Mouse (Mus musculus) ES-E14 (cell line): ENCODE measurements around the gene She.

Source experiments
- HCFC1 ChIP-seq: IDR thresholded peaks from 2 replicates; pipeline ENCODE4 v1.6.1; 2012; ENCODE audit warnings: low read length, inconsistent platforms, borderline replicate concordance; ENCODE audit not compliant: insufficient read depth
- ZNF384 ChIP-seq: IDR thresholded peaks from 2 replicates; pipeline ENCODE4 v1.6.1; 2012; ENCODE audit warnings: low read depth, low read length, inconsistent platforms

DNA sequence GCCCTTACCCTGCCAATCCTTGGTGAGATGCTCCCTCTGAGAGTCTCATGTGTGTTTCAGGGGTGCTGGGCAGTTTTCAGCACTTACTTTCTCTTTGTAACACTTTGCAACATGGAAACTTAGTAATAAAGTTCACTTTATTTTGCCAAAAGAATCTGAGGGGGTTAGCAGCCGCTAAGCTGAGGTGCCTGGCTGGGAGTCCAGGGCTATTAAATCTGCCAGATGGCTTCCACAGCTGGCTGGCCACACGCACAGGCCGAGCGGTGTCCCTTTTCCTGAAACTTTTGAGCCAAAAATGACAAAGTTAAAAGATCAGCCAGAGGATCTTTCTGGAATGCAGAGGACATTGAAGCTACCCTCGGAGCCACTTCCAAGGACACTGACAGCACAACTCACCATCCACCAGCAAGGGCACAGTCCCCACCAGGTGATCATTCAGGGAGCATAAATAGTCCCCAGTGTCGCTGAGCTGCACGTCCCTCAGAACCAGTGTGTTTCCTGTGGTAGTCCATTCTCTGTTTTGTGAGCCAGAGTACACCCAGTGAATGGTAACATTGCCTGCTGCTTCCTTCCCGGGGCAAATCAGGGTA is 58.8 kb downstream of the She start:
- TF ChIP-seq ZNF384, result no peak
- no peak for TF ChIP-seq HCFC1
